Mouse (Mus musculus): ENCODE data around the gene Kcp. TPM values are rescaled to one million over a fixed set of nuclear protein-coding genes. Genes with fewer than 3 reads are reported as not detected.

The Kcp gene
- total and polyA plus RNA-seq, 3 experiments = 0.51 to 0.64 TPM; not detected in 1

GRCm38 (mm10) chr6:29432676-29433037 lies 75.1 kb downstream of the Kcp start:
- Histone ChIP-seq H3K27ac (ENCODE audit: insufficient read depth, low read depth) (no peak overlapping the region), H3K4me3 (replicated peaks in 1 of 3; ENCODE audit: low read depth in 2 of 3, low read length in 2 of 3, poor library complexity in 1 of 3) (no peak overlapping the region), H3K9me3 (replicated peaks; ENCODE audit: low read length) (peaks cover 3% of the 10 kb centered on the region), H3K36me3 (replicated peaks in 1 of 2; ENCODE audit: control insufficient read depth in 1 of 2, insufficient read depth in 1 of 2, low read length in 1 of 2) (no peaks in the 10 kb centered on the region), H3K79me2 (replicated peaks; ENCODE audit: control insufficient read depth, extremely low read depth, insufficient read depth, poor library complexity, severe bottlenecking) (no peaks in the 10 kb centered on the region), H3K4me2 (ENCODE audit: insufficient read depth, low read depth, poor library complexity, severe bottlenecking) (no peak overlapping the region), H3K27me3 (replicated peaks) (peaks cover 2% of the 10 kb centered on the region), H3K9ac (ENCODE audit: insufficient read depth, low read depth) (no peak overlapping the region), H3K4me1 (ENCODE audit: control insufficient read depth in 1 of 2, insufficient read depth in 2 of 2) (peaks cover 18 to 60% of the 10 kb centered on the region in 2 experiments)
- DNase-seq (ENCODE audit: extremely low read depth) = no peak
- dilution Hi-C loops (cut with MboI; ENCODE audit: extremely low pct_ligation_motif_present, extremely low pct_unique_long_range_greater_than_20kb, low sequenced_read_pairs) = no loop called here
- TF ChIP-seq MAZ (IDR thresholded peaks at IDR 0.05; ENCODE audit: low read depth, low read length) = no peak
- no peak for TF ChIP-seq MAFK (IDR thresholded peaks at IDR 0.05; ENCODE audit: insufficient replicate concordance, low read length)
- TF ChIP-seq USF1 (IDR thresholded peaks at IDR 0.05; ENCODE audit: low read depth, low read length) = no peak
- no peak for TF ChIP-seq CHD2 (IDR thresholded peaks at IDR 0.05; ENCODE audit: low read length)
- no peak for TF ChIP-seq ZNF384 (IDR thresholded peaks at IDR 0.05; ENCODE audit: low read depth, low read length)
- TF ChIP-seq E2F4 (IDR thresholded peaks at IDR 0.05; ENCODE audit: insufficient replicate concordance, low read depth, low read length) = no peak
- TF ChIP-seq ETS1 (conservative IDR thresholded peaks at IDR 0.05; ENCODE audit: low read depth, low read length) = no peak
- TF ChIP-seq USF2 (conservative IDR thresholded peaks at IDR 0.05; ENCODE audit: low read depth, low read length) = no peak
- no peak for TF ChIP-seq POLR2AphosphoS2 (IDR thresholded peaks at IDR 0.05; ENCODE audit: low read depth, low read length)
- no peak for TF ChIP-seq MXI1 (IDR thresholded peaks at IDR 0.05; ENCODE audit: low read depth, low read length)
- TF ChIP-seq NELFE (IDR thresholded peaks at IDR 0.05; ENCODE audit: low read depth, low read length) = no peak
- TF ChIP-seq PAX5 (IDR thresholded peaks at IDR 0.05; ENCODE audit: low read length) = no peak
- TF ChIP-seq JUND (conservative IDR thresholded peaks at IDR 0.05; ENCODE audit: low read depth, low read length) = no peak
- TF ChIP-seq NRF1 (IDR thresholded peaks at IDR 0.05; ENCODE audit: low read depth, low read length) = no peak
- in situ Hi-C loops (cut with MboI; ENCODE audit: low pct_ligation_motif_present, low pct_unique_long_range_greater_than_20kb, low sequenced_read_pairs) = no loop called here

GRCm38 (mm10) chr6:29432156-29432555 lies 75.6 kb downstream of the Kcp start:
- in situ Hi-C loops (cut with MboI; ENCODE audit: low pct_ligation_motif_present, low pct_unique_long_range_greater_than_20kb, low sequenced_read_pairs) (no loop called here), dilution Hi-C loops (cut with MboI; ENCODE audit: extremely low pct_ligation_motif_present, extremely low pct_unique_long_range_greater_than_20kb, low sequenced_read_pairs) (no loop called here)
- H3K27ac ChIP-seq (ENCODE audit: insufficient read depth, low read depth) = no peak overlapping the region
- H3K4me3 ChIP-seq (replicated peaks in 1 of 3; ENCODE audit: low read depth in 2 of 3, low read length in 2 of 3, poor library complexity in 1 of 3) = no peak overlapping the region
- H3K9me3 ChIP-seq (replicated peaks; ENCODE audit: low read length) = peaks cover 3% of the 10 kb centered on the region
- peaks cover 2% of the 10 kb centered on the region for H3K27me3 ChIP-seq (replicated peaks)
- no peak overlapping the region for H3K9ac ChIP-seq (ENCODE audit: insufficient read depth, low read depth)
- no peak for DNase-seq (ENCODE audit: extremely low read depth)
- H3K79me2 ChIP-seq (replicated peaks; ENCODE audit: control insufficient read depth, extremely low read depth, insufficient read depth, poor library complexity, severe bottlenecking) = no peaks in the 10 kb centered on the region
- TF ChIP-seq HCFC1 (IDR thresholded peaks at IDR 0.05; ENCODE audit: low read depth, low read length) = no peak
- no peak for TF ChIP-seq ZMIZ1 (IDR thresholded peaks at IDR 0.05; ENCODE audit: low read depth, low read length)
- no peak for TF ChIP-seq USF1 (IDR thresholded peaks at IDR 0.05; ENCODE audit: low read depth, low read length)
- no peak for TF ChIP-seq JUN (IDR thresholded peaks at IDR 0.05; ENCODE audit: insufficient read depth, low read depth, low read length)
- TF ChIP-seq EP300 (IDR thresholded peaks at IDR 0.05; ENCODE audit: low read length) = no peak
- no peak for TF ChIP-seq MAX (IDR thresholded peaks at IDR 0.05; ENCODE audit: low read length)
- TF ChIP-seq SIN3A (IDR thresholded peaks at IDR 0.05; ENCODE audit: low read length) = no peak
- no peak for TF ChIP-seq MEF2A (IDR thresholded peaks at IDR 0.05; ENCODE audit: borderline replicate concordance, low read depth, low read length)
- no peak for TF ChIP-seq NRF1 (IDR thresholded peaks at IDR 0.05; ENCODE audit: low read depth, low read length)
- TF ChIP-seq KAT2A (IDR thresholded peaks at IDR 0.05; ENCODE audit: insufficient replicate concordance, low read length) = no peak
- TF ChIP-seq TBP (conservative IDR thresholded peaks at IDR 0.05; ENCODE audit: low read depth, low read length) = no peak
- TF ChIP-seq ELF1 (IDR thresholded peaks at IDR 0.05; ENCODE audit: low read depth, low read length) = no peak
- no peak for TF ChIP-seq IRF4 (IDR thresholded peaks at IDR 0.05; ENCODE audit: low read depth, low read length)
- no peak for TF ChIP-seq UBTF (IDR thresholded peaks at IDR 0.05; ENCODE audit: low read depth, low read length)
- H3K4me2 ChIP-seq (ENCODE audit: insufficient read depth, low read depth, poor library complexity, severe bottlenecking) = no peak overlapping the region
- peaks cover 18 to 57% of the 10 kb centered on the region in 2 experiments for H3K4me1 ChIP-seq (ENCODE audit: control insufficient read depth in 1 of 2, insufficient read depth in 2 of 2)
- H3K36me3 ChIP-seq (replicated peaks in 1 of 2; ENCODE audit: control insufficient read depth in 1 of 2, insufficient read depth in 1 of 2, low read length in 1 of 2) = no peaks in the 10 kb centered on the region

Data from CH12.LX (cell line).